Mouse (Mus musculus) spleen, postnatal 14 days (tissue): Measurements from ENCODE around the gene Stra6.

Experiments
- DNase-seq, 2 experiments: peaks; one replicate each; pipeline ENCODE4 v3.0.0; 2021 to 2022; ENCODE audit warnings: low spot score in 2 of 2

Stra6 gene

GRCm38 (mm10) chr9:58174818-58175251 is 111.2 kb downstream of the Stra6 start:
- DNase-seq = no peak

- DNase-seq = no peak
Measured at GRCm38 (mm10) chr9:58175745-58176487, 112.3 kb downstream of the Stra6 start.

- DNase-seq = no peak
Measured at GRCm38 (mm10) chr9:58177165-58177564, 113.6 kb downstream of the Stra6 start.

DNA sequence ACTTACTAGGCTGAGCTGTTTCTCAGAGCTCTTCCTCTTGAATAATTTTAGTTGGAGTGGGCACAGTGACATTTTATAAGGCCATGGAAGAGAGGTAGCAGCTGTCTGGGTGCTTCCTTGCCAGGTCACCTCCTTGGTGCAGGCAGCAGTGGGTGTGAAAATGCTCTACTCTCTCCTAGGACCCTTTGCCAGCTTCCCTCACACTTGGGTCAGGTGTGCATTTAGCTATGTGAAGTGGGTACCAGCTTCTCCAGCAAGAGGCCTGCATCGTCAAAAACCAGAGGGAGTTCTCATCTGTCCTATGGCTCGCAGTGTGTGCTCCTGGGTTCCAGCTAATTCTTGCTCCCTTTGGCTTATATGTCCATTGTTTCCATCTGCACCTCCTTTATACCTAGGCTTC is 115.8 kb downstream of the Stra6 start:
- DNase-seq = no peak

DNA sequence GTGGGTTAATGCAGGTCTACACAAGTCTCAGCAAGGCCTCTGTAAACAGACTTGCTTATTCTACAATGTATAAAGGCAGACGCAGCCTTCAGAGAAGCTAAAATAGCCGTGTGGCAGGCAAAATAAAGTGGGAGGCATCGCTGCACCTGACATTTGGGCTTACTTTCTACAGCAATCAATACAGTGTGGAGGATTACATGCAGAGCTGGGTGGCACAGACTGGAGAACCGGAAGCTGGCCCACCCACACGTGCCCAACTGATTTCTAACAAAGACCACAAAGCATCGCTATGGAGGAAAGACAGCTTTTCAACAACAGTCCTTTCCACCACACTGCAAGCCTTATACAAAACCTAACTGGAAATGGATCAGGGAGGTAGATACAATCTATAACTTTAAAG is 120.9 kb downstream of the Stra6 start:
- no peak for DNase-seq

DNA sequence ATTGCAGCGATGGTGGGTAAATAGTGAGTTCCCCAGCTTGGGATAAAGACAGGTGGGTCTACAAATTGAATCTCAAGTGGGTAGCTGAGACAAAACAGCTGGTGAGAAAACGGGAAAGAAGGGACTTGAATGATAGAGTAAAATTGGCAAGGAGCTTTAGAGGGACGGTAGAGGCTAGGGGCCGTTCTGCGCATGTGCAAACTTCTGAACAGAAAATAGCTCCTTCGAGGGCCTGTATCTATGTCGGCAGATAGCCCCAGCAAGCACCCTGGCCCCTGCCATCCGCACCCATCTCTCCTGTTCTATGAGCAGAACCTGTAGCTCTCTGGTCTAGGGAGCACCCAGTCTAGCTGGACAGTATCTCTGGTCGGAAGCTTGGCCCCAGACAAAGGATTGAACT is 130.6 kb downstream of the Stra6 start:
- DNase-seq = no peak

DNA sequence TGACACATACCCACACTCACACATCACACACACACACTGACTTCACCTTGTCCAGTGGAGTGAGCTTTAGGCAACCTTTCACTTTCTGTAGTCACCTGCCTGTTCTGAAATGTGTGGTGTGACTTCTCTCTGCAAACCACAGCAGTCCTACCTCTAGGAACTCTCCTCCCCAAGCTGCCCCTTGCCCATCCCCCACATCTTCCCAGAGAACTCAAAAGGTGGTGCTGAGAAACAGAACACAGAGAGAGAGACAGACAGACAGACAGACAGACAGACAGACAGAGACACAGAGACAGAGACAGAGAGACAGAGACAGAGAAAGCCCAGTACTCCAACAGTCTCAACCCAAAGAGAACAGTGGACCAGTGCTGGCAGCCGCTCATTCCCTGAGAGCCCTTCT is 132.1 kb downstream of the Stra6 start:
- DNase-seq = no peak

GRCm38 (mm10) chr9:58196141-58196540 is 132.6 kb downstream of the Stra6 start:
- no peak for DNase-seq

DNA sequence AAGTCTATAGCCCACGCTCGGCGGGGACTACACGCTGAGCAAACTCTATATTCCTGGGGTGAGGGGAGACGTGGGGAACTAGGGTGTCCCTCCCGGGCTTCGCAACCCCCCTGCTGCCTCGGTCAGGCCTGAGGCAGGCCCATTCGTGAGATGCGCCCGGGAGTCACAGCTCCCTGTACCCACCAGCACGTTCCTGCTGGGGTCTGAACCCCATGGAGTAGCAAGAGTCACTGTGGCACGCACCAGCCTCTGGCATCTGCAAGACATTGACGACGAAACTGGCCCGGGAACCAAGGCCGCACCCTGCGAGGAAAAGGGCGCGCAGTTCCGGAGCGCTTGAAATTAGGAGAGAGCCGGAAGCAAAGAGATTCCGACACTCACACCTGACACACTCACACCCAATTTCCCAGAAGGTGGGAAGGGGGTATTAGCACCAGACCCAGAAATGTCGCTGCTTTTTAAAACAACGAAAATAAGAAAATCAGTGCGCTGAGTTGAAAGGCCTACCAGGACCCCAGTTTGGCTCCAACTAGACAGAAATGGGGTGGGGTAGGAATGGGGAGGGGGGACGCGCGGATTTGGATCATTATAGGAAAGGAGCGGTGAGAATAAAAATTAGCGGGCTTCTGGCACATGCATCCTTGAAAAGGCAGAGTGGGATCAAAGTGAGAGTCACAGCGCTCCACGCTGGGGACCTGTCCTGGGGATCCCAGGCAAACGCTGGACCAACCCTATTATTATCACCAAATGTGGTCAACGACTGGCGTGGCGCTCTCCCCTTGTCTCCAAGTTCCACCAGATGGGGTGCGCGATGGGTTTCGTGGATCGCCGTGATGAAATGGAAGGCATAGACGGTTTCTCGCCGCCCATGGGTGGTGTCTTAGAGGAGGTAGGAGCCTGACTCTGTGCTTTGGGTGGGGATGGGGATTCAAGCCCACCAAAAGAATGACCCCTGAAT is 133.3 kb downstream of the Stra6 start:
- DNase-seq = no peak

- DNase-seq = peak in 1 of 2 experiments; percentile 57
Measured at GRCm38 (mm10) chr9:58197781-58198701, 134.5 kb downstream of the Stra6 start.

DNA sequence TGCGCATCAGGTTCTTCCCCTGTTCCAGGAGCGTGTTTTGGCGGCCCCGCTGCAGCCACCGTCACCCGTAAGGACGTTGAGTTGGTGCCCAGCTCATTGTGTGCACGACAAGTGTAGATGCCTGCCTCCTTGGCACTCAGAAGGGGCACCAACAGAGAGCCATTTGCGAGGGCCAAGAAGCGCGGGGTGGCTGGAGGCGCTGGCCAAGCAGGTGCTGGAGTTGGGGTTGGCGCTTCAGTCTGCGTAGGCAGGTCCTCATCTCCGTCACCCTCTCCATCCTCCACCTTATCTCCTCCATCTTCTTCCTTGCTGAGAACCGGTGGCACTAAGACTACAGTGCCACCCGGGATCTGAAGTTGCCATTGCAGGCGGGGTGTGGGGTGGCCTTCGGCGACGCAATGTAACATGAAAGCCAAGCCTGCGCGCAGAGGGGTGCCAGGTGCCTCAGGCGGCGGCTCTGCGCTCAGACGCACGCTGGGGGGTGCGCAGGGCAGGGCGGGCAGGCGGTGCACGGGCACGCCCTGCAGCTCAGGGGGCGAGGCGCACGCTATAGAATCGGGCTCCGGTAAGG is 135.3 kb downstream of the Stra6 start:
- DNase-seq = no peak

DNA sequence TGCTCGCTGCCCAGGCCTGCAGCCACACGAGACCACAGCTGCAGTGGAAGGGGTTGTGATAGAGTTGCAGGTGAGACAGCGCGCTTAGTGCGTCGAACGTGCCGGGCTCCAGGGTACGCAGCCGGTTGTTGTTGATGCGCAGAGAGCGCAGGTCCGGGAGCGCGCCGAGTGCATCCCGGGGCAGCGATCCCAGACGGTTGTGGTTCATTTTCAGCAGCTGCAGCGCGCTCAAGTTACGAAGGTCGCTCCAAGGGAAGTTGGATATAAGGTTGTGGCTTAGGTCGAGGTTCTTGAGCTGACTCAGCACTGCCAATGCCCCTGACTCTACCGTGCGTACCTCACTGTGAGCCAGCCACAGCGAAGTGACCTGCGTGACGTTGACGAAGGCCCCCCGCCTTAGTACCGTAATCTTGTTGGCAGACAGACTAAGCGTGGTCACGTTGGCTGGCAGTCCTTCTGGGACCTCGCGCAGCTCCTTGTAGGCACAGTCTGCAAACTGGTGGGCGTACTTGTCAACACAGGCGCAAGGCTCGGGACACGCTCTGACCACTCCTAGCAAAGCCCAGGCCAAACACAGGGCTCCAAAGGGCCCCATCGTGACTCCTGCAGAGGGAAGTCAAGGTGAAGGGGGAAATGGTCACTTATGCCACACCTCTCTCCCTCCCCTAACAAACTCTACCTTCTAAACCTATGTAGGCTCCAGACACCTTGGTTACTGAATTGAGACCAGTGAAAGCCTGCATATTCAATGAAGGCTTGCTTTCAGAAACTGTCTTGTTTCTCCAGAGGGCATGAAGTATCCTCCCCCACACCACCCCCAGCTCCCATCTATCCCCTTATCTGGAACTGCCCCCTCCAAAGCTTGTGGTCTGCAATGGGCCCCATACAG is 136.0 kb downstream of the Stra6 start:
- peak in 1 of 2 experiments; percentile 6 for DNase-seq

DNA sequence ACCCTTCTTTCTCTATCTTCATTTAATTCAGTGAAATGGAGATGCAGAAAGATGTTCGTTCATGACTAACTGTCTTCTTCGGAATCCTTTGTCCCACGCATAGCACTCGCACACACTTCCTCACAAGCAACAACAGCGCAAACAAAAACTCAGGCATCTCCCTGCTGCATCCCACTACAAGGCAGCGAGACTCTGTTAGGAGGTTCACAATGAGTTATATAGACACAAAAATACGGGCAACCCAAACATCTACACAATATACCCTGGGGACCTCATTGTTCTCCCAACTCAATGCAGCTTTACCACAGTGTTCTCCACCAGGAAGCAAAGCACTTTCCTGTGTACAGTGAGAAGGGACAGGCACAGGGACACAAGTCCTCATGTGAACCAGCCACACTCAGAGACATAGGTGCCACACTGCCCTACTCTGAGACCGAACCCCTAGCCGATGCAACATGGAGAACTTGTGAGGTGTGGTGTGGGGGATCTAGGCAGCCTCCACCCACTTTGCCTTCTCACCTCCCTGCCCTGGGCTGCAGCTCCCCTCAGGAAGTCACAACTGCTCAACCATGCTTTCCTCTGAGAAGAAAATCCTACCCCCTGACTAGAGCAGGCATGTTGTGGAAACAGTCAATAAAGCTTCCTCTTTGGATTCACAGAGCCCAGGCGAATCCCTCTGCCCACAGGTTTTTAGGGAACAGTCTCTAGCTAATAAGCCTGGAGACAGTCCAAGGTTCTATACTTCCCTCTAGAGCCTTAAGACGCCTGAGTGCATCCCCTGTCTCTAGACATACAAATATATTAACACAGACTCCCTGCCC is 136.9 kb downstream of the Stra6 start:
- no peak for DNase-seq

GRCm38 (mm10) chr9:58201091-58201842 is 137.7 kb downstream of the Stra6 start:
- no peak for DNase-seq

DNA sequence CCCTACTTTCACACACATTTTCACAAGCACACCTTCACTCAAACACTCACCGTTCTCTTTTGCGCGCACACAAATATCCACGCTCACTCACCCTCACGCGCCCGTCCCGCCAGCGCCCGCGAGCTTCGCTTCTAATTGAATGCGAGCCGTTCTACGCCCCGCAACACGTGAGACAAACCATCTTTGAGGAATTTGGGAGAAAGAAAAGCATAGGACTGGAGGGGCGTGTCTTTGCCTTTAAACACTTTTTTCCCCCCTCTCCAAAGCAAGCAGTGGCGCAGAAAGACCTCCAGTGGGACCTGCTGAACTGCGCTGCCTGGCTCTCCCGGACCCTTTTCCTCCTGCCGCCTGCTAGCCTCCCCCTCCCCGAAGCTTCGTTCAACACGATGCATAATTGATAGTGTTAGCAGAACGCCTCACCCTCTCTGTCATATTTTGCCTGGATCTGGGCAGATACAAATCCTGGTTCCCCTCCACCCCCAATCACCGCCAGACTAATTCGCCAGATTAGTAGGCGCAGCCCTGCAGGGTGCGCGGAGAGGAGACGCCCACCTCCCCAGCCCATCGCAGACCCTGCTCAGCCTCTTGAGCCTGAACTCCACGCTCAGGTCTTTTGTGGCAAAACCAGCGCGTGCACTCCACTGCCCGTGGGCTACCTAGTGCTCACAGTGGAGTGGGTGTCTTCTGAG is 138.4 kb downstream of the Stra6 start:
- peak in 1 of 2 experiments; percentile 5 for DNase-seq

DNA sequence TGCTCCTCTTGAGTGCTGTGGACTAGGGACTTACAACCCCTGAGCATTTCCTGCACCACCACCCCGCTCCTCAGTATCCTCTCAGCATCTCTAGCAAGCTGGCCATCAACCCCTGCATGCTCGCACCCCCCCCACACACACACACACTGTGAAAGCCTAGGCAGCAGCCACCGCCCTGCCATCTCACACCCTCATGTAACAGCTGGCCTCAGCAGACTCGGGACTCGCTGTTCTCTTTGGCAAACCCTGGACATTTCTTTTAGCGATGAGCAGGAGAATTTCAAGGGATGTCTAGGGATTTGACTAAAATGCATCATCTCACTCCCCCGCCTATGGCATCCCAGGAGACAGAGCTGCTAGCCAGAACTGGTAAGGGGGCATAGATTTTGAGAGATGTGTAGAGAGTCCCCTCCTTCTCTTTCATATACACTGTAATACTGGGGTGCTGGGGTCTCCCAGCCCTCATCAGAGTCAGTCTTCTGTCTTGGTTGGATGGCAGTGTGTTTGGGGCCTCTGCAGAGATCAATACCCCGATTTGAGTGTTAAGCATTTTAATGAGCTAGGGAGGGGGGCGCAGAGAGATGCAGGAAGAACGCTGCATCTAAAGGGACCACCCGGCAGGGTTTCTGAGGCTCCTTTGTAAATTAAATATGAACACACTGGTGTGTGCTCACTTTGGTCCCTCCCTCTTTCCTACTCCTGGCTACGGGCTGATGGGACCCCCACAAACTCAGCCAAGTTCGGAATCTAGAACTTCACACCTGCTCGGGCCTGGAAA is 139.3 kb downstream of the Stra6 start:
- no peak for DNase-seq
